Mouse (Mus musculus): ENCODE data around the gene Carns1. TPM values are rescaled to one million over a fixed set of nuclear protein-coding genes. Genes with fewer than 3 reads are reported as not detected.
"Not testable (repeated sequence)": the region's sequence is repeated elsewhere in the genome, so short reads cannot be mapped to it uniquely, and the experiment has no call there.

Carns1 gene
- total RNA-seq, 2 experiments from 2014 or later: 26.0 to 26.2 TPM

- intact Hi-C loops (cut with DNase I): loop anchor here (5.0 kb wide), 1 partner anchor 41 kb away; the partner anchor contains the start of genes Cdk2ap2 and Pitpnm1
- DNase-seq: no peak
Observed at GRCm38 (mm10) chr19:4137913-4138312, 37.4 kb downstream of the Carns1 start.

- intact Hi-C loops (cut with DNase I): loop anchor here (5.0 kb wide), 1 partner anchor 39 kb away; the partner anchor contains the start of genes Cdk2ap2 and Pitpnm1
- no peak for DNase-seq
Observed at GRCm38 (mm10) chr19:4136463-4136862, 38.8 kb downstream of the Carns1 start.

- intact Hi-C loops (cut with DNase I): loop anchor here (5.0 kb wide), 1 partner anchor 39 kb away; the partner anchor contains the start of genes Cdk2ap2 and Pitpnm1
- DNase-seq: not testable (repeated sequence)
Observed at GRCm38 (mm10) chr19:4135963-4136345, 39.3 kb downstream of the Carns1 start.

DNA sequence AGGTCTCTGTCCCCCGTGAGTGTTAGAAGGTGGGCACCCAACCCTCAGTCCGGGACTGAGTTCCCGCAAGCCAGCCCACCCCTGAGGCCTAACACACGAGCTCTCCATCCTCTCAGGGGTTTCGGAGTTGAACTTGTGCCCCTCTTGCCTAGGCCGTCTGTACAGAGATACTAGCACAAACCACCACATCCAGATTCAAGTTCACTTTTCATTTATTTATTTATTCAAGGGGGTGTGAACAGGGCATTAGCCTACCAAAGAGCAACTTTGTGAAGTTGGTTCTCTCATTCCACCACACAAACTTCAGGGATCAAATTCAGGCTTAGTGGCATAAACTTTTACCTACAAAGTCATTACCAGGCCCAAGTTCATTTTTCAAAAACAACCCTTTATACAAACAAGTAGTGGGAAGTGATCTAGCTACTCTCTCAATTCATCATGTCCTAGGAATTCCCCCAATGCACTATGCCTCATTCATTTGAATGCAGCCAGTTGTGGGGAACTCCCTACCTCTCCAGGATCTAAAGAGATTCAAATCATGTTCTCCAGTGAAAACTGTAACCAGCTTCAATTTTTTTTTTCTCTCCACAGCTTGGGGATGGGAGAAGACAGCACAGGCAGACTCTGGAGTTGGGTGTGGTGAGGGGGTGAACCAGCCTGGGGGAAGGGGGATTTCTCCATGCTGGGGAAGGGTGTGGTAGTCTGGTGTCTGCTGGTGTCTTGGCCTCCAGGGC is 39.9 kb downstream of the Carns1 start:
- intact Hi-C loops (cut with DNase I): loop anchor here (5.0 kb wide), 1 partner anchor 38 kb away; the partner anchor contains the start of genes Cdk2ap2 and Pitpnm1
- not testable (repeated sequence) for DNase-seq

DNA sequence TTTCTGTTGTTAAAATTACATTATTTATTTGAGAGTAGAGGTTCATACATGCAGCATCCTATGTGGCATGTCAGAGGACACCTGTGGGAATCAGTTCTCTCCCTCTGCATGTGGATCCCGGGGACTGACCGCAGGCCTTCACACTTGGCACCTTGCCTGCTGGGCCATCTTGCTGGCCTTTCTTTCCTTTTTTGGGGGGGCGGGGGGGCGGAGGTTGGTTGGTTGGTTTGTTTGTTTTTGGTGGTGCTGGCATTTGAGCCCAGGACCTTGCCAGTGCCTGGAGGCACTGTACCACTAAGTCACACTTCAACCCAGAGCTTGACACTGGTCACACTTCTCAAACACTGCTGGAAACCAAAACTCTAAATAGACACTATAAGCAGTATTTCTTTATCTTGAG is 40.9 kb downstream of the Carns1 start:
- no peak for DNase-seq
- intact Hi-C loops (cut with DNase I): no loop called here

DNA sequence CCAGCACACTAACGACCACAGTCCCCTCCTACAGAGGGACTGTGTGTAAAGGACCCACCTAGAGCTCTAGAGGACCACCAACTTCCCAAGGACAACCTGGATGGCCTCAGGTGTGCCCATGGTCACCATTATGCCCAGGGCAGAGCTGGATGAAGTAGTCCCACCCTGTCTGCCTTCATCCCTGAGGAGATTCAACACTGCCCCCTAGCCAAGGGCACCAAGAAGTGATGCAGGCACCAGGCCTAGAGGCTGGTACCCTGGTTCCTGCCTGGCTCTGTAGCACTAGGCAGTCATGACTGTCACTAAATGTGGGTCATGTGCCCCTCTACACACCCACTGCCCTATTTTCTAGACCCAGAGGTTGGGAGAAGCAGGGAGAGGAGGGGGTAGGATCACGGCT is 43.5 kb downstream of the Carns1 start:
- intact Hi-C loops (cut with DNase I): loop anchor here (2.0 kb wide), 1 partner anchor 53 kb away; no protein-coding TSS in a partner anchor
- DNase-seq: no peak

DNA sequence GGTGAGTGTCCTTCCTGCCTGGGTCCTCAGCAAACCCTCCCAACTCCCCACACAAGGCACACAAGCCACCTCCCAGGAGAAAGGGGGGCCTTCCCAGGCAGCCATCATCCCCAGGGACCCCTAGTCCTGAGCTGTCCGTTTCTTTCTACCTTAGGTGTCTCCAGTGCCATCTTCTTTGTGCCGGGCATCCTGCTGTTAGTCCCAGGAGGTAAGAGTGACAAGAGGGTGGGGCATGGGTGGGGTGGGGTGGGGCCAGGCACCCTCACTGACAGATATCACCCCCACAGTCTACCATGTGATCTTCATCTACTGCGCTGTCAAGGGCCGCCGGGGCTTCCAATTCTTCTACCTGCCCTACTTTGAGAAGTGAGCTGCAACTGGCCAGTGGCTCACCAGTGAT is 44.2 kb downstream of the Carns1 start:
- intact Hi-C loops (cut with DNase I): loop anchor here (2.0 kb wide), 1 partner anchor 52 kb away; no protein-coding TSS in a partner anchor
- no peak for DNase-seq

DNA sequence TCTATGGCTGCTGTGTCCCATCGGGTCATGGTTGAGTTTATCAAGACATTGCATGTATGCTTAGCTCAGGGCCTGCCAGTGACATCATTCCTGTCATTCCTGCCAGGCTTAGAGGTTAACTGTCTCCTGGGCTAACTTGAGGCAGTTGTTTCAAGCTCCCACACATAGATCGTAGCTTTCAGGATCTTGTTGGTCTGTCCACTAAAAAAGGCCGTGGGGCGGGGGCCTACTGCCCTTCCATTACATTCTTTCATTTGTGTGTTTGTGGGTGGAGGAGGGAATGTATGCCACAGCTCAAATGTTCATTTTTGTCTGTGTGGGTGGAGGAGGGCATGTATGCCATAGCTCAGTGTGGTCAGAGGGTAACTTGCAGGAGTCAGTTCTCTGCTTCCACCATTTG is 45.2 kb downstream of the Carns1 start:
- intact Hi-C loops (cut with DNase I): loop anchor here (2.0 kb wide), 1 partner anchor 51 kb away; no protein-coding TSS in a partner anchor
- no peak for DNase-seq

DNA sequence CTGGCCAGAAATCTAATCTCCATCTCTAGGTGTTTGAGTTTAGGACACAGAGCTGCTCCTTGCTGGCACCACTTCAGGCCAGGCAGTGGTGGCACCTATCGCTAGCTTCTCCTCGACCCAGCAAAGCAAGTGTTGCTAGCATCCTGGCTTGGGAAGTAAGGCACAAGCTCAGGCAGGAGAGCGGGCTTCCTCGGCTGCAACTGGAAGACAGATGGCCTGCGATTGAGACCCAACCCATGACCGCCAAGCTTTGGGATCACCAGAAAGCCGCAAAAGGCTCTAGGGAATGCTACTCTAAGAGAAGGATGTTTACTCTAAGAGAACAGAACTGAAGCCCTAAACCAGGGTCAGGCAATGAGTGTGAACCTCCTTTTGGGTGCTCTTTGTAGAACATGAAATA is 45.8 kb downstream of the Carns1 start:
- no peak for DNase-seq
- intact Hi-C loops (cut with DNase I): no loop called here

- intact Hi-C loops (cut with DNase I): no loop called here
- no peak for DNase-seq
Observed at GRCm38 (mm10) chr19:4126759-4127495, 48.4 kb downstream of the Carns1 start.

DNA sequence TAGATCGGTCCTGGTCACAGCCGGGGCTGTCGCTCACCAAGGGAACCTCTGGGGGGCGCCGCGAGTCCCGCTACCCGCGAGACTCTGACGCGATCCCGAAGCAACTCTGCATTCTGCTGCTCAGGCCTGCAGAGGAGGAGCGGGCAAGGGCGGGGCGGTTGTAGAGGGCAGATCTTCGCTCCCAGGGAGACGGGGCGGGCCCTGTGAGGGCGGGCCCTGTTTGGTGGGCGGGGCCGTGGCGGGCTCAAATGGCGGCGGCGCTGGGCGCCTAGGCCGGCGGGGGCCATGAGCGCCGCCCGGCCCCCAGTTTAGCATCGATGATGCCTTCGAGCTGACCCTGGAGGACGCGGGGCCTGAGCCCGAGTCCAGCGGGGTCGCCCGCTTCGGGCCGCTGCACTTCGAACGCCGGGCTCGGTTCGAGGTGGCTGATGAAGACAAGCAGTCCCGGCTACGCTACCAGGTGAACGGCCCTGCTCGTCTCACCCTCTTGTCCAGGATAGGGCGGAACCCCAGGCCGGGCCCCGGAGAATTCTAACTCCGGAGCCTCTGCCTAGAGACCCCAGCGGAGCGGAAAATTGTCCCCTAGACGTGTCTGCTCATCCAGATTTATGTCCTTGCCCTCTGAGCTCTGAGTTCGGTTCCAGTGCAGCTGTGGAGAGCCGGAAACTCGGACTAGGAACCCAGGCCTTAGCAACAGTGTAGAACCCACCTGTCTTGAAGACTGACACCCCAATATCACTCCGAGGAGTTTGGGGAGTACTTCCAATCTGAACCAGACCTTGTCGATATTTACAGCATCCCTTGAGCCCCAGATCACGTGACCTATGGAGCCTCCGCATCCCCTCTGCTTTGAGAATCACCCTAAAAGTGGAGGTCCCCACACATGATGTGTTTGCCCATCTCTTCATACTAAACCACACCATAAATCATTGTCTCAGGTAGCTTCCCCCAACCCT is 49.3 kb downstream of the Carns1 start, which contains the start of gene Aip:
Gene Aip, minus strand, starts transcription at position 118 of the 956 bp plus-strand sequence.
- intact Hi-C loops (cut with DNase I): no loop called here
- DNase-seq: peak; percentile 95 to 98

DNA sequence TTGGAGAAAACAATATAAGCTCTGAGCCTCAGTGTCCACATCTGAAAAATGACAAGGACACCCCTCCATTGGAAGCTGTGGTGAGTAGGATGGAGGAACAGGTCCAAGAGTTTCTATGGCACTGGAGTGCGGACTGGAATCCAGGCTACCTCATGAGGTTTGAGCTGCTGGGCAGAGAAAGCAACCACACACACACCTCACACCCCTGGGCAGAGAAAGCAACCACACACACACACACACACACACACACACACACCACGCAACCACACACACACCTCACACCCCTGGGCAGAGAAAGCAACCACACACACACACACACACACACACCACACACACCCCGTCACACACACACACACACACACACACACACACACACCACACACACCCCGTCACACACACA is 50.0 kb downstream of the Carns1 start:
- intact Hi-C loops (cut with DNase I); DNase-seq: not testable (repeated sequence)

GRCm38 (mm10) chr19:4124432-4124831 is 50.8 kb downstream of the Carns1 start:
- intact Hi-C loops (cut with DNase I): no loop called here
- DNase-seq: no peak

GRCm38 (mm10) chr19:4122411-4123370 is 52.6 kb downstream of the Carns1 start:
- intact Hi-C loops (cut with DNase I): no loop called here
- DNase-seq: no peak

DNA sequence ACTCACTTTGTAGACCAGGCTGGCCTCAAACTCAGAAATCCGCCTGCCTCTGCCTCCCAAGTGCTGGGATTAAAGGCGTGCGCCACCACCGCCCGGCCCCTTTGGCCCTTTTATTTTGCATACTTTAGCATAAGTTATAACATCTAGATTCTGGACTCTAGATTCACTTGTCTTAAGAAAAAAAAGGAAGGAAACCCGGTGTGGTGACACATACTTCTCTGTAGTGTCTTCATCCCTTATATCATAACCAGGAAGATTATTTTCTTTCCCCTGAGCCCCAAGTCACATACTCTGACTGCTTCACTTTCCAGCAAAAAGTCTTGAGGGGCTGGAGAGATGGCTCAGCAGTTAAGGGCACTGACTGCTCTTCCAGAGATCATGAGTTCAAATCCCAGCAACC is 53.4 kb downstream of the Carns1 start:
- intact Hi-C loops (cut with DNase I): not testable (repeated sequence)

DNA sequence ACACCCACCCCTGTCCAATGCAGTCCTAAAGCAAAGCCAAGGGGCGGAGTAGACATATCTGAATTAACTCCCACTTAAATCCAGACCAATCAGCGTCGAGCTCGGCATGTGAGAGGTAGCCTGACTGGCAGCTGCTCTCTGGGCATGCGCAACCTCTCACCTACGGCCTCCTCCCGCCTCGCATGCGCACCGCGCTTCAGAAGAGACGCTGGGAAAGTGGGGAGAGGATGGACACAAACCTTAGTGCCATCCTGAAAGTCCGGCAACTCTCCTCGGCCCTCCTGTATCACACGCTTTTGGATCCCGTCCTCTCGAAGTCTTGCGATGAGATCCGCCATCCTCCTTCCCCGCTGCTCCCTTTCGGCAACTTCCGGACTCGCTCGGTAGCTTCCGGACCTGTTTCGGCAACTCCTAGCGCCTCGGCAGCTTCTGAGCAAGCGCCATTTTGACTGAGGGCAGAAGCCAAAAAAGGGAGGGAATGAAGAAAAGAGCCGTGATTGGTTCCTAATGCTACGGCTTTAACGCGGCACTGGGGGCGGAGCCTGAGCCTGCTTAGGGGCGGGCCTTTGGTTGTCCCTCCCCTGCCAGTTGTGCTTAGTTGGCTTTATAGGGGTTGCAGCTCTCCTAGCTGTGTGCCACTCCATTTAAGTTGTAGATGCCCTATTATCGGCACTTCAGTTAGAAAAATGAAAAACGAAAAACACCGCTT is 54.0 kb downstream of the Carns1 start:
- intact Hi-C loops (cut with DNase I): no loop called here
- DNase-seq: peak; percentile 95 to 98

More for the DNA sequence above, 53.4 kb downstream of the Carns1 start:
- DNase-seq: not testable (repeated sequence)

DNA sequence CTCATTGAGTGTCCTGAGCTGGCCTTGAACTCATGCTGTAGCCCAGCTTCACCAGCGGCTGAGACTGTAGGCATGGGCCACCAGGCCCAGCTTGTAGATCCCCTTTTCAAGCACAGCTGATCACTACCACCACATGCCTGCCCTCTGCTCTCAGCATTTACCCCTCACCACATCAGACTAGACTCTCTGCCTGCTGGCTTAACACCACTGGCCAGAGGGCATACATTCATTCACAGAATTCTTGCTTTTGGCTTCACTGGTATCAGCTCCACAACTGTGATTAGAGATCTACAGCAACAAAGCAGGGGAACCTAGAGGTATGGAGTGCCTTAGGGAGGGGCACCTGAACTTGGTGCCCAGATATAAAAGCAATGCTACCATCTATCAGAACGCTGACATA is 54.8 kb downstream of the Carns1 start:
- DNase-seq: no peak
- intact Hi-C loops (cut with DNase I): no loop called here

GRCm38 (mm10) chr19:4119716-4120487 is 55.4 kb downstream of the Carns1 start:
- DNase-seq: no peak
- intact Hi-C loops (cut with DNase I): no loop called here

All from gastrocnemius, postnatal 36 days (tissue).